Mouse (Mus musculus) lung, adult 18-20 months (tissue): Measurements from ENCODE around the gene Actr2.
A peak's percentile ranks its signal among the peaks of the same experiment; 100 is the strongest.
"Not testable (repeated sequence)": the region's sequence is repeated elsewhere in the genome, so short reads cannot be mapped to it uniquely, and the experiment has no call there.

ENCODE experiments used
- DNase-seq, 2 experiments: peaks; one replicate each; pipeline ENCODE4 v3.0.0; 2022; ENCODE audit warnings: mixed read lengths in 2 of 2

Actr2 gene

DNA sequence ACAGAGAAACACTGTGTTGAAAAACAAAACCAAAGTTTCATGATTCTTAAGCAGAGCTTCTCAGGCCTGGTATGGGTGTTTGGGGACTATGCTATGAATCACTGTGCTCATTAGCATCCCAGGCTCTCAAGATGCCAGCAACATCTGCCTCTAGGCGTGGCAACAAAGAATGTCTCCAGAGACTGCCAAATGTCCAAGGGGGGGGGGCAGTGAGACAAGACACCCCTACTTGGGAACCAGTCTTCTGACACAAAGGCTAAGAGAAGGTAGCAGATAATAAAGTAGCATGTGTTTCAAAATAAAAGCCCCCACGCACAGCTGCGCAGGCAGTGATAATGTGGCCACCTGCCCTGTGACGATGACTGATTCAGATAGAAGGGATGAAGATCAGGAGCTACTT is 69.5 kb downstream of the Actr2 start:
- DNase-seq = no peak

DNA sequence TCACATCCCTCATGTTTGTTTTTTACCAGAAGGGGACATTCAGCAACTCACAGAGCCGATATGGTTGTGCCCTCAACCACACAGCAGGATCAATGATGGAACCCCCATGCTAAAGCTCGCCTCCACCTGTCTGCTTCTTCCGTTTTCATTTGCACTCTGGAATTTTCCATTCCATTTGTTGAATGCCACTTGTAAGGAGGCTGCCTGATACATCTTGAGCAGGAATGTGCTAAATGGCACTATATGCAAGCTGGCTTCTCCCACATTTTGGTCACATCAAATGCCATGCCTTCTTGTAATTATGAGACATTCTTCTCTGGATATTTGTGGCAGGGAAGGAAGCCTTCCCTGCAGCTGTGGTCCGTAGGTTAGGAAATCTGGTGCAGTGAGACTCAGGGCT is 70.6 kb downstream of the Actr2 start:
- DNase-seq = no peak

DNA sequence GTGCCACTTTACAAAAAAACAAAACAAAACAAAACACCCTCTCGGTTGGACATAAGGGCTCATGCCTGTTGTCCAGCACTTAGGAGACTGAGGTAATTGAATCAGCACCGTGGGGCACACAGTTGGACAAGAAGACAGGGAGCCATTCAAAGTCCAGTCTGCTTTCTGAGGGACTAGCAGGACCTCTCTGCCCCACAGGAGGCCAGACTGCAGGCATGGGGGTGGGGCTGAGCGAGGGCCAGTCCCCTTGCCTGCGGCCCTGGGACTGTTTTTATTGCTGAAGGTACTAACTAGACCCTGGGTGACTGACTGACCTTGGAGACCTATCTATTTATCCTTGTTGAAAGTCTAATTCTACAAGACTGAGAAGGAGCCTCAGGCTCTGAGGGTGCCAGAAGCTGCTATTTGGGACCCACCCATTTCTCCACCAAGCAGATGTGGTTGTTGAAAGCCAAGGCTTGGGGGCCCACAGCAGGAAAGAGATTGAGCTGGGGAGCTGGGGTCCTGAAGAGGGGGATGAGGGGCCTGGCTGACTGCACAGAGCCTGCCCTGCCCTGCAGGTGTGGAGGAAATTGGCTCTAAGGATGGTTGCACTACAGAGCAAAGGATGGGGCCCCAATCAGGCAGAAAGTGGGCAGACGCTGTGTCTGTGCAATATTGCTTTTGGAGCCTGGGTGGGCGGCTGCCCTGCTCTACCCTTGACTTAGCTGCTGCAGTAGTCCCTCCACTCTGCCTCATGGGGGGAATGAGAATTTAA is 71.4 kb downstream of the Actr2 start:
- DNase-seq = no peak

DNA sequence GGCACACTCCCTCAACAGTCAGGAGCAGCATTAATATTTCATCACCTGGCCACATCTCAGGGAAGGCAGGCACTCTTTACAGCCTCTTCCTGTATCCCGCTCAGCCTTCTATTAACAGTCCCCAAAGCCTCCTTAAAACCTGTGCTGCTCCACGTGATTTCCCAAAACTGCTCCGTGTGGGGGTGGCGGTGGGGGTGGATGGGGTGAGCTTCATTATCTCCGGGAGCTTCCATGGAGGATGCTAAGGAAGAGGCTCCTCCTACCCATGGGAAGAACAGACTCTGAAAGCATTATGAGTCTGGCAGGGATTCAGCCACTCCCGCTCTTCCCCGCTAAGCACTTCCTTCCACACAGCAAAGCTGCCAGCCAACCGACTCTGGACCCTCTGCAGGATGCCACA is 74.0 kb downstream of the Actr2 start:
- DNase-seq = no peak

- DNase-seq = no peak
These were observed 75.0 kb downstream of the Actr2 start for GRCm38 (mm10) chr11:20037739-20038138.

- no peak for DNase-seq
These were observed 76.7 kb downstream of the Actr2 start for GRCm38 (mm10) chr11:20035972-20036371.

GRCm38 (mm10) chr11:20035343-20035928 is 77.3 kb downstream of the Actr2 start:
- DNase-seq = no peak

DNA sequence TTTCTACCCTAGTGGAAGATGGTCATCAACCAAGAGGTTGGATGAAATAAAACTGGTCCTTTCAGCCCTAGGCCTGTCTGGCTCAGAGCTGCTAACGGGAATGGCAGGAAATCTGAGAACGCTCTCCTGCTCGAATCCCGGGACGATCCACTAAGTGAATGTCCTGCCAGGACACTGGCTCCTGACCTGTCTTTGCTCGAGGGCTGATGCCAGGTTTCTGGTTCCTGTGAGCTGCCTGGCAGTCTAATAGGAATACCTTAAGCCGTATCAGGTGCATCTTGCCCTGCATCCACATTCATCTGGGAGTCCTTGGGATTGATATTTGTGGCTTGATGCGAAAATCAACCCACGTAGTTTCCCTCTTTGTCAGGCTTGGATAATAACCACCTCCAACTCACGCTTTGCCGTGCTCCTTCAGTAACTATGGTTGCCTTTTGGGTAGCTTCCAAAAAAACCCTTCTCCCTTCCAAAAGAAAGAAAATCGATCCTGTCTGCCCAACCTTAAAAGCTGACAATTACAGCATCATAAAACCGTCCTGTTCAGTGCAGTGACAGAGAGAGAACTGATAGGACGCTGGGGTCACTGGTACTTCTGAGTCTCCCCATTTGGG is 78.3 kb downstream of the Actr2 start:
- no peak for DNase-seq

DNA sequence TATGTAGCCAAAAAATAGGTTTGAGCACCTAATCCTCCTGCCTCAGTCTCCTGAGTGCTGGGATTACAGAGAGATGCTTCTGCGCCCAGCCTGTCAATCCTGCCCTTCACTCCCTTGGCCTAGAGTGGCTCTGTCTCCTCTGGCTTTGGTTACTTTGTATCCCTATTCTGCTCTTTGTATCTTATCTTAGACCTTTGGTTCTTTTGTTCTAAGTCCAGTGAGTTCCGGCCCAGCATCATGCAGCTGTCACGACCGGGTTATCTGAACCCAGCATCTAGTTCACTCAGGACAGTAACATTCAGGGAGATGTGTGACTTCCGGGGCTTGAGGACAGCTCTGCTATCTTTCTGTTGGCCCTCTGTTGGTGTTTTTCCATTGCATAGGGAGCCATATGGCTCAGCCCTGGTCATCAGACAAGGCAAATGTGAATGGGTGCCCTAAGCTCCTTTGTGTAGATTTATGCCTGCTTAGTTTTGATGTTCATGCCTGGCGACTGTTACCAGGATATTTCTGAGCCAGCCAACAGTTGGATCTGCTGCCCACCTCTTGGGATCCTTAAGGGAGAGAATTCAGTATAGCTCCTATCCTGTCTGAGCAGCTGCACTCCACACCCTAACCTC is 79.1 kb downstream of the Actr2 start:
- DNase-seq = no peak

GRCm38 (mm10) chr11:20031536-20031935 is 81.2 kb downstream of the Actr2 start:
- DNase-seq = peak; percentile 18 to 29

GRCm38 (mm10) chr11:20030973-20031372 is 81.7 kb downstream of the Actr2 start:
- not testable (repeated sequence) for DNase-seq

DNA sequence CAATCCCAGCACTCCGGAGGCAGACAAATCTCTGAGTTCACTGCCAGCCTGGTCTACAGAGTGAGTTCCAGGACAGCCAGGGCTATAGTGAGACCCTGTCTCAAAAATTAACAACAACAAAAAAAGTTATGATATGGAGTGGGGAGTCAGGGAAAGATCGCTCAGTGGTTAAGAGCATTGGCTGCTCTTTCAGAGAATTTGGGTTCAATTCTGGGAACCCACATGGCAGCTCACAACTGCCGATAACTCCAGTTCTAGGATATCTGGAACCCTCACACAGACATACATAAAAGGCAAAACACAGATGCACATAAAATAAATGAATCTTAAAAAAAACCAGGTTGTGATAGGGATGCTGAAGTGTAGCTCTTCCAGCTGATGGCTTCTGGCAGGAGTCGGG is 83.7 kb downstream of the Actr2 start:
- no peak for DNase-seq

- no peak for DNase-seq
These were observed 84.3 kb downstream of the Actr2 start for GRCm38 (mm10) chr11:20028396-20028795.

- DNase-seq = no peak
These were observed 85.0 kb downstream of the Actr2 start for GRCm38 (mm10) chr11:20027719-20028118.

DNA sequence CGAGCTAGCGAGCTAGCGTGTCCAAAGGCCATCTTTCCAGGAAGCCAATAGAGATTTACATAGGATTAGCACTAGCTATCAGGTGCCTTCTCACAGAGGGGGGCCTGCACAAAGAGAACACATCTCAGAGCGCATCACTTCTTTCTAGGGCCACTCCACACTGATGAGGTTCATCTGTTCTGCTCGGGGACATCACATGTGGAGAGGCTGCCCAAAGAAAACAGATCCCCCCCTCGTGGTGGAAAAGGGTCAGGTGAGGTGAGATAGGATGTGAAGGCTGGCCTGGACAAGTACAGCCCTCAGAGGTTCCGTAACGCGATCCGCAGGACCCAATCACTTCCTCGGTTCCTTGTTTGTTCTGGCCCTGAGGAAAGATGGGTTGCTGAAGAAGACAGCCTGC is 86.8 kb downstream of the Actr2 start:
- peak in 1 of 2 experiments; percentile 25 for DNase-seq

DNA sequence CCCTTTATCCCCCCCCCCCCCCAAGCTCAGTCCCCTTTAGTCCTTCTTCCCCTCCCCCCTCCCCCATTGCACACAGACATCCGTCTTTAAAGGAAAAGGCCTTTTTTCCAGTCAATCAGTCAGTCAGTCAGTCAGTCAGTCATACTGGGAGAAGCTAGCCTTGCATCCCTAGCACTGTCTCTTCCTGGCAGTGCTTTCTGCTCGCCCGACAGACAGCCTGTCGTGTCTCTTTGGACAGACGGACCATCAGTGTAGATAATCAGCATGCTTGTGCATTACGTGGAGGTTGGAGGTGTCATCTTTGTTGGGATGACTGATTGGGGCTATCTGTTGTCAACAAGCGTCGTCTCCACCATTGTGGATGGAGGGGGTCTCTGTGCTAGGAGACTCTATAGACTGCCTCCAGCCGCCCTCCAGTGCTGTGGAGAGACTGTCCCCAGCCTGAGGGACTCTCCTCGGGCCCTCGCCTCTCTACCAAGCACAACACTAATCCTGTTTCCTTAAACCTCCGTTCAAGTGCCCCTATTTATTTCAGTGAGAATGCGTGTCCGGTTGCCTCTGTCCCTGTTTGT is 89.7 kb downstream of the Actr2 start:
- no peak for DNase-seq

GRCm38 (mm10) chr11:20022462-20022861 is 90.3 kb downstream of the Actr2 start:
- no peak for DNase-seq

GRCm38 (mm10) chr11:20020720-20021119 is 92.0 kb downstream of the Actr2 start:
- DNase-seq = no peak

- no peak for DNase-seq
These were observed 93.8 kb downstream of the Actr2 start for GRCm38 (mm10) chr11:20018905-20019304.

DNA sequence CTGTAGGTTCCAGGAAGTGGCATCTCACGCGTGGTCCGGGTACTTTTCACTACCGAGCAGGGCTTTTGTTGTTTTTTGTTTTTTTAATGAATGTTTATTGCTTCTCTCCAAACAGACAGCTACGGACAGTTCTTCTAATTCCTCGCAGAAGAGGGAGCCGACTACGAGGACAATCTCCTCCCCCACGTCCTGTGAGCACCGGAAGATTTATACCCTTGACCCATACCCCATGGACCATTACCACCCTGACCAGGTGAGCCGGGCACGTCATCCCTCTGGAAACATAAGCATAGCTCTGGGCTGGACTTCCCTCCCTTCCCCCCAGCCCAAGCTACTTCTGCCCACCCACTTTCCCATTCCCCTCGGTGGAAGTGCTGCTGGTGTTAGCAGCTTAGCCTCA is 94.8 kb downstream of the Actr2 start:
- no peak for DNase-seq

DNA sequence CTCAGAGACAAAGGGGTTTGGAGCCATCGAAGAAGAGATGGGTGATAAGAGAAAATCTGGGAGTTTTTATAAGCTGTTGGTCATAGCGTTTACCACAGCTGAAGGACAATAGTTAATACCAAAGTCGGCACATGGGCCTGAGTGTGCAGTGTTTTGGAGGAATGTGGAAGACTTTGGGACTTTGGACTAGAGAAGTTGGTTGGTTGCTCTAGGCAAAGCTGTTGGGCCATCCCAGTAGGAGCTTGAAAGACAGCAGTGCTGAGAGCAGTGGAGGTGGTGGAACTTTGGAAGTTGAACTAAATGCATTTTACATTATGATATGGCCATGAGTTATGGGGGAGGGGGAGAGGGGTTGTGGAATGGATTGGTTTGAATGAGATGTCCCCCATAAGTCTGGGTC is 99.3 kb downstream of the Actr2 start:
- no peak for DNase-seq
